Mouse (Mus musculus) lung, postnatal 0 days (tissue): Measurements from ENCODE around the gene Anks6. TPM values are rescaled to one million over a fixed set of nuclear protein-coding genes. Genes with fewer than 3 reads are reported as not detected.

ENCODE experiments used
- ATAC-seq: fragments of 200-750 bp; cut with Nextera tagmentation; 2 replicates; pipeline ENCODE4 v1.8.0; 2017; ENCODE audit warnings: moderate library complexity
- DNase-seq: peaks from one replicate; pipeline ENCODE4 v3.0.0-alpha.2; 2016; ENCODE audit warnings: low spot score
- H3K27ac ChIP-seq: fragments of 300-500 bp; sonication (generic); 2 replicates; pipeline ENCODE4 v1.5.1; 2014; ENCODE audit warnings: antibody characterized with exemption, mild to moderate bottlenecking, low read length, mixed read lengths
- H3K27me3 ChIP-seq: fragments of 300-500 bp; sonication (generic); replicated peaks from 2 replicates; pipeline ENCODE4 v1.6.1; 2014; ENCODE audit warnings: low read length, mixed read lengths; ENCODE audit not compliant: insufficient read depth
- H3K36me3 ChIP-seq: fragments of 300-500 bp; sonication (generic); 2 replicates; pipeline ENCODE4 v1.6.1; 2014; ENCODE audit warnings: low read length, mixed read lengths; ENCODE audit not compliant: insufficient read depth
- H3K4me1 ChIP-seq: fragments of 300-500 bp; sonication (generic); 2 replicates; pipeline ENCODE4 v1.6.1; 2014; ENCODE audit warnings: antibody characterized with exemption, low read depth, low read length, mixed read lengths; ENCODE audit not compliant: insufficient read depth
- H3K4me2 ChIP-seq: fragments of 300-500 bp; sonication (generic); replicated peaks from 2 replicates; pipeline ENCODE4 v1.6.1; 2014; ENCODE audit warnings: low read depth, mild to moderate bottlenecking, low read length, moderate library complexity, mixed read lengths
- H3K4me3 ChIP-seq: fragments of 300-500 bp; sonication (generic); 2 replicates; pipeline ENCODE4 v1.5.1; 2014; ENCODE audit warnings: low read depth, low read length
- H3K9ac ChIP-seq: fragments of 300-500 bp; sonication (generic); replicated peaks from 2 replicates; pipeline ENCODE4 v1.6.1; 2014; ENCODE audit warnings: low read depth, mild to moderate bottlenecking
- H3K9me3 ChIP-seq: fragments of 300-500 bp; sonication (generic); 2 replicates; pipeline ENCODE4 v1.6.1; 2016; ENCODE audit warnings: low read length, mixed read lengths
- CTCF ChIP-seq: IDR thresholded peaks from 2 replicates; pipeline ENCODE4 v1.5.1; 2016; ENCODE audit warnings: antibody characterized with exemption, mild to moderate bottlenecking
- EP300 ChIP-seq: IDR thresholded peaks from 2 replicates; pipeline ENCODE4 v1.6.1; 2016; ENCODE audit warnings: antibody characterized with exemption, mild to moderate bottlenecking, control low read depth
- WGBS: fragments of 180-500 bp; shearing (Covaris S2); extraction: QIAGEN DNeasy Blood & Tissue Kit; methylation state at CpG from one replicate; pipeline ENCODE4 v1.1.7; 2014; 5-methylcytosine and 5-hydroxymethylcytosine counted together
- polyA plus RNA-seq: library from polyadenylated mRNA; unstranded; fragments of >200 nt; fragmentation: Nextera tagmentation; extraction: Ambion mirVana; gene quantifications from 2 replicates; pipeline ENCODE4 v1.2.1, GENCODE M21; 2015

The Anks6 gene
- polyA plus RNA-seq, 1 experiment from 2014 or later: 1.4 TPM

- Histone ChIP-seq H3K9ac (no peak overlapping the region), H3K4me3 (no peak overlapping the region), H3K27me3 (no peaks in the 10 kb centered on the region), H3K36me3 (no peaks in the 10 kb centered on the region), H3K9me3 (no peaks in the 10 kb centered on the region), H3K4me2 (no peak overlapping the region), H3K4me1 (no peaks in the 10 kb centered on the region), H3K27ac (no peak overlapping the region)
- TF ChIP-seq CTCF (no peak), EP300 (no peak)
- 52% methylated on average over 13 of the region's 13 CpGs for WGBS
- ATAC-seq: no peak
- DNase-seq: no peak
These were observed 20.5 kb downstream of the Anks6 start for GRCm38 (mm10) chr4:47036486-47037320.

GRCm38 (mm10) chr4:47035536-47035935 is 21.7 kb downstream of the Anks6 start:
- Histone ChIP-seq H3K27me3 (no peaks in the 10 kb centered on the region), H3K4me2 (no peak overlapping the region), H3K9me3 (no peaks in the 10 kb centered on the region), H3K9ac (no peak overlapping the region), H3K36me3 (no peaks in the 10 kb centered on the region), H3K27ac (no peak overlapping the region), H3K4me1 (no peaks in the 10 kb centered on the region), H3K4me3 (no peak overlapping the region)
- ATAC-seq: no peak; the same call in 1 of the 2 replicates
- DNase-seq: no peak
- TF ChIP-seq EP300: no peak
- no peak for TF ChIP-seq CTCF
- WGBS: 68% methylated on average over 14 of the region's 14 CpGs

- DNase-seq (no peak), ATAC-seq (no peak)
- Histone ChIP-seq H3K4me1 (no peaks in the 10 kb centered on the region), H3K9ac (no peak overlapping the region), H3K27me3 (no peaks in the 10 kb centered on the region), H3K9me3 (no peaks in the 10 kb centered on the region), H3K27ac (no peak overlapping the region), H3K36me3 (no peaks in the 10 kb centered on the region), H3K4me3 (no peak overlapping the region), H3K4me2 (no peak overlapping the region)
- 83% methylated on average over 8 of the region's 8 CpGs for WGBS
- TF ChIP-seq CTCF (no peak), EP300 (no peak)
These were observed 25.1 kb downstream of the Anks6 start for GRCm38 (mm10) chr4:47032171-47032570.

GRCm38 (mm10) chr4:47028791-47029190 is 28.4 kb downstream of the Anks6 start:
- Histone ChIP-seq H3K36me3 (no peaks in the 10 kb centered on the region), H3K27ac (no peak overlapping the region), H3K4me2 (no peak overlapping the region), H3K9ac (no peak overlapping the region), H3K4me3 (no peak overlapping the region), H3K9me3 (no peaks in the 10 kb centered on the region), H3K27me3 (no peaks in the 10 kb centered on the region), H3K4me1 (no peaks in the 10 kb centered on the region)
- DNase-seq (no peak), ATAC-seq (no peak)
- TF ChIP-seq CTCF (no peak), EP300 (no peak)
- WGBS: 67% methylated on average over 5 of the region's 5 CpGs

GRCm38 (mm10) chr4:47023949-47024348 is 33.3 kb downstream of the Anks6 start:
- no peak overlapping the region for H3K27ac ChIP-seq
- TF ChIP-seq EP300: no peak
- no peak for TF ChIP-seq CTCF
- 67% methylated on average over 6 of the region's 6 CpGs for whole genome bisulfite sequencing

GRCm38 (mm10) chr4:47022804-47023603 is 34.2 kb downstream of the Anks6 start:
- no peaks in the 10 kb centered on the region for H3K9me3 ChIP-seq
- H3K4me2 ChIP-seq: no peak overlapping the region
- no peaks in the 10 kb centered on the region for H3K36me3 ChIP-seq
- WGBS: 67% methylated on average over 10 of the region's 10 CpGs
- no peak; the same call in 1 of the 2 replicates for ATAC-seq
- no peak for DNase-seq
- no peak for TF ChIP-seq CTCF
- TF ChIP-seq EP300: no peak
- H3K4me3 ChIP-seq: no peak overlapping the region
- no peaks in the 10 kb centered on the region for H3K4me1 ChIP-seq
- H3K9ac ChIP-seq: no peak overlapping the region
- H3K27me3 ChIP-seq: no peaks in the 10 kb centered on the region
- H3K27ac ChIP-seq: no peak overlapping the region

More at GRCm38 (mm10) chr4:47023949-47024348, 33.3 kb downstream of the Anks6 start:
- no peak for DNase-seq
- Histone ChIP-seq H3K9me3 (no peaks in the 10 kb centered on the region), H3K4me3 (no peak overlapping the region), H3K27me3 (no peaks in the 10 kb centered on the region), H3K36me3 (no peaks in the 10 kb centered on the region), H3K4me1 (no peaks in the 10 kb centered on the region), H3K4me2 (no peak overlapping the region), H3K9ac (no peak overlapping the region)
- ATAC-seq: no peak
